Mouse (Mus musculus) liver, adult 2 months (tissue): Measurements from ENCODE around the gene Atrnl1. TPM values are rescaled to one million over a fixed set of nuclear protein-coding genes. Genes with fewer than 3 reads are reported as not detected.

Experiments used
- DNase-seq: peaks from one replicate; pipeline ENCODE4 v3.0.0-alpha.2; 2011; ENCODE audit warnings: low read depth, low spot score; ENCODE audit errors: extremely low read depth
- H3K27ac ChIP-seq: fragments of 200-500 bp; replicated peaks from 2 replicates; pipeline ENCODE4 v1.5.1; 2012; ENCODE audit warnings: low read depth, mild to moderate bottlenecking, control low read depth, inconsistent platforms, low read length; ENCODE audit not compliant: insufficient read depth
- H3K27me3 ChIP-seq: fragments of 200-500 bp; 2 replicates; pipeline ENCODE4 v1.6.1; 2012; ENCODE audit warnings: mild to moderate bottlenecking, moderate library complexity, low read length, inconsistent platforms; ENCODE audit not compliant: control insufficient read depth, insufficient read depth
- H3K36me3 ChIP-seq: fragments of 200-500 bp; 2 replicates; pipeline ENCODE4 v1.6.1; 2012; ENCODE audit warnings: low read length, inconsistent platforms; ENCODE audit not compliant: control insufficient read depth, insufficient read depth
- H3K4me1 ChIP-seq: fragments of 200-500 bp; 2 replicates; pipeline ENCODE4 v1.6.1; 2011; ENCODE audit warnings: low read length; ENCODE audit not compliant: control insufficient read depth, insufficient read depth
- H3K4me3 ChIP-seq: fragments of 200-500 bp; 2 replicates; pipeline ENCODE4 v1.5.1; 2011; ENCODE audit warnings: low read depth, mild to moderate bottlenecking, control low read depth, low read length, moderate library complexity; ENCODE audit not compliant: insufficient read depth
- H3K79me2 ChIP-seq: fragments of 200-500 bp; 2 replicates; pipeline ENCODE4 v1.6.1; 2012; ENCODE audit warnings: inconsistent platforms, mild to moderate bottlenecking, low read length, moderate library complexity; ENCODE audit not compliant: control insufficient read depth, insufficient read depth
- H3K9ac ChIP-seq: fragments of 200-500 bp; 2 replicates; pipeline ENCODE4 v1.6.1; 2012; ENCODE audit warnings: low read depth, mild to moderate bottlenecking, control low read depth, inconsistent platforms, low read length
- CTCF ChIP-seq: fragments of 200-500 bp; IDR thresholded peaks from 2 replicates; pipeline ENCODE4 v1.5.1; 2011; ENCODE audit warnings: low read depth, low read length, control low read depth
- POLR2A ChIP-seq: fragments of 200-500 bp; IDR thresholded peaks from 2 replicates; pipeline ENCODE4 v1.6.1; 2011; ENCODE audit warnings: low read length, control low read depth; ENCODE audit not compliant: insufficient read depth; ENCODE audit errors: extremely low read depth
- WGBS: fragments of 180-500 bp; shearing (Covaris S2); methylation state at CpG from one replicate; pipeline ENCODE4 v1.1.7; 2018; 5-methylcytosine and 5-hydroxymethylcytosine counted together
- polyA plus RNA-seq: library from polyadenylated mRNA; depleted of rRNA; stranded (reverse); fragments of >200 nt; gene quantifications from 2 replicates; pipeline ENCODE4 v1.2.3, GENCODE M21; 2012
- total RNA-seq: library from RNA; depleted of rRNA; stranded (reverse); fragments of >200 nt; gene quantifications from 2 replicates; pipeline ENCODE4 v1.2.3, GENCODE M21; 2014

Atrnl1 gene
- total and polyA plus RNA-seq, 2 experiments, result 5.2 to 25.4 TPM

DNA sequence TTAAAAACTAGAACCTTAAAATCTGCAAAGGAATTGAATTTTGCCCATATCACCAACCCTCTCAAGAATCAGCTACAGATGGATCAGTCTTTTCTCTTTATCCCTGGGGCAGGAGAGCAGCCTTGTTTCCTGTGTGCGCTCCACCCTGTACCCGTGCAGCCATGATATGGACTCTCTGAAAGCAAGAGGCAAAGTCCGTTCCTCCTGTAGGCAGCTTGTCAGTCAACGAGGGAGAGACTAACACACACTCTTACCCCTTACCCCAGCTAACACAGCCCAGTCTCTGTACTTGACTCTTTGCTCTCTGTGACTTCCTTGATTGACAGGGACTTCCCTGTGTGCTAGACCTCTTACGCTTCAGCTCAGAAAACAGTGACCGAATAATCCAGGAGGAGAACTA lies 333.8 kb downstream of the Atrnl1 start:
- Histone ChIP-seq H3K36me3 (no peaks in the 10 kb centered on the region; the same call in 1 of the 2 replicates), H3K27me3 (no peaks in the 10 kb centered on the region), H3K4me1 (no peaks in the 10 kb centered on the region), H3K79me2 (no peaks in the 10 kb centered on the region), H3K27ac (no peak overlapping the region), H3K4me3 (no peak overlapping the region), H3K9ac (no peak overlapping the region)
- WGBS, result 59% methylated on average over 6 of the region's 6 CpGs
- TF ChIP-seq CTCF (no peak), POLR2A (no peak)
- DNase-seq, result no peak

GRCm38 (mm10) chr19:57945626-57946250 lies 334.9 kb downstream of the Atrnl1 start:
- H3K4me3 ChIP-seq, result no peak overlapping the region
- WGBS, result 94% methylated on average over 4 of the region's 4 CpGs
- TF ChIP-seq CTCF (no peak), POLR2A (no peak)

GRCm38 (mm10) chr19:57948489-57948888 lies 337.7 kb downstream of the Atrnl1 start:
- no peaks in the 10 kb centered on the region; the same call in 1 of the 2 replicates for H3K36me3 ChIP-seq
- WGBS, result 95% methylated on average over 2 of the region's 2 CpGs

More at GRCm38 (mm10) chr19:57945626-57946250, 334.9 kb downstream of the Atrnl1 start:
- DNase-seq, result no peak
- Histone ChIP-seq H3K27me3 (no peaks in the 10 kb centered on the region), H3K79me2 (no peaks in the 10 kb centered on the region), H3K9ac (no peak overlapping the region), H3K27ac (no peak overlapping the region), H3K4me1 (no peaks in the 10 kb centered on the region), H3K36me3 (no peaks in the 10 kb centered on the region; the same call in 1 of the 2 replicates)

GRCm38 (mm10) chr19:57949260-57949917 lies 338.6 kb downstream of the Atrnl1 start:
- WGBS, result 93% methylated on average over 13 of the region's 13 CpGs
- Histone ChIP-seq H3K27me3 (no peaks in the 10 kb centered on the region), H3K4me1 (no peaks in the 10 kb centered on the region), H3K36me3 (no peaks in the 10 kb centered on the region; the same call in 1 of the 2 replicates), H3K9ac (no peak overlapping the region), H3K4me3 (no peak overlapping the region), H3K79me2 (no peaks in the 10 kb centered on the region), H3K27ac (no peak overlapping the region)
- no peak for DNase-seq
- TF ChIP-seq CTCF (no peak), POLR2A (no peak)

More at GRCm38 (mm10) chr19:57948489-57948888, 337.7 kb downstream of the Atrnl1 start:
- no peaks in the 10 kb centered on the region for H3K27me3 ChIP-seq
- no peaks in the 10 kb centered on the region for H3K4me1 ChIP-seq
- no peak overlapping the region for H3K27ac ChIP-seq
- TF ChIP-seq POLR2A, result no peak
- TF ChIP-seq CTCF, result no peak
- no peak overlapping the region for H3K4me3 ChIP-seq
- H3K9ac ChIP-seq, result no peak overlapping the region
- no peak for DNase-seq
- no peaks in the 10 kb centered on the region for H3K79me2 ChIP-seq

DNA sequence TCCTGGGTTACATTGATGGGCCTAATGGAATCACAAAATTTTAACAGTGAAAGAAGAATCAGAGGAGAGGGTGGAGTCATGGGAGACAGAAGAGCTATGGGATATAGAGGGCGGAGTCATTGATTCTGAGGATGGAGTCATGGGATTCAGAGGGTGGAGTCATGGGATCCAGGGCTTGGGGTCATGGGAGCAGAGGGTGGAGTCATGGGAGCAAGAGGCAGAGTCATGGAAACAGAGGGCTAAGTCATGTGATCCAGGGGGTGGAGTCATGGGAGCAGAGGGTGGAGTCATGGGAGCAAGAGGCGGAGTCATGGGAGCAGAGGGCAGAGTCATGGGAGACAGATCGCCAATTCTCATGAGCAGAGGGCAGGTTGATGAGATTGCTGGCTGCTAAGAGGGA lies 343.3 kb downstream of the Atrnl1 start:
- Histone ChIP-seq H3K27me3 (no peaks in the 10 kb centered on the region), H3K36me3 (no peaks in the 10 kb centered on the region), H3K79me2 (no peaks in the 10 kb centered on the region), H3K9ac (no peak overlapping the region), H3K27ac (no peak overlapping the region), H3K4me1 (no peaks in the 10 kb centered on the region), H3K4me3 (no peak overlapping the region)
- no peak for TF ChIP-seq CTCF
- no peak for TF ChIP-seq POLR2A
- 98% methylated on average over 3 of the region's 3 CpGs for WGBS
- no peak for DNase-seq

DNA sequence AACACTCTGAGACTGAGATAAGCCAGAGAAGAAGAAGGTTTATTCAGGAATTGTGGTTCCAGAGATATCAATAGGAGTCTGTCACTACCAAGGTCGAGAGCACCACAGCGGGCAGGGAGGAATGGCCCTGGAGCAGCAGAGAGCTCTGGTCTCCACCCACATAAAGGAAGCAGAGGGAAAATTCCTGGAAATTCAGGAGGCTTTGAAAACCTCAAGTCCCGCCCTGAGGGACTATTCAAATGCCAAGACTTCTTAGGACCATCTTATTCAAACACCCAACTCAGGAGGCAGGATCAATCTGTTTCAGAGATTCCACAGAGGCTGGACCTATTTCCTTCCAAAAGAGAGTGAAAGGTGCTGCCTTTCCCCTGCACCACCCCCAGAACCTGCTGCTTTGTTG lies 345.6 kb downstream of the Atrnl1 start:
- Histone ChIP-seq H3K4me3 (no peak overlapping the region), H3K27ac (no peak overlapping the region), H3K9ac (no peak overlapping the region), H3K36me3 (no peaks in the 10 kb centered on the region), H3K79me2 (no peaks in the 10 kb centered on the region), H3K27me3 (no peaks in the 10 kb centered on the region), H3K4me1 (no peaks in the 10 kb centered on the region)
- 82% methylated on average over 3 of the region's 3 CpGs for WGBS
- TF ChIP-seq CTCF, result no peak
- TF ChIP-seq POLR2A, result no peak
- no peak for DNase-seq
